Mouse (Mus musculus) hindbrain, embryonic 15.5 days (tissue): ENCODE data around the gene Bst2. TPM values are rescaled to one million over a fixed set of nuclear protein-coding genes. Genes with fewer than 3 reads are reported as not detected.
A peak's percentile ranks its signal among the peaks of the same experiment; 100 is the strongest.

Experiments
- ATAC-seq: fragments of 200-750 bp; cut with Nextera tagmentation; 2 replicates; pipeline ENCODE4 v1.8.0; 2017; ENCODE audit warnings: low read depth, moderate number of reproducible peaks, moderate TSS enrichment; ENCODE audit not compliant: low FRiP score
- H3K27ac ChIP-seq: fragments of 300-500 bp; sonication (generic); replicated peaks from 2 replicates; pipeline ENCODE4 v1.5.1; 2015; ENCODE audit warnings: mild to moderate bottlenecking, inconsistent platforms
- H3K27me3 ChIP-seq: fragments of 300-500 bp; sonication (generic); 2 replicates; pipeline ENCODE4 v1.6.1; 2015; ENCODE audit warnings: control low read depth, inconsistent platforms
- H3K36me3 ChIP-seq: fragments of 300-500 bp; sonication (generic); 2 replicates; pipeline ENCODE4 v1.6.1; 2015; ENCODE audit warnings: control low read depth, inconsistent platforms
- H3K4me1 ChIP-seq: fragments of 300-500 bp; sonication (generic); replicated peaks from 2 replicates; pipeline ENCODE4 v1.6.1; 2015; ENCODE audit warnings: control low read depth, inconsistent platforms
- H3K4me2 ChIP-seq: fragments of 300-500 bp; sonication (generic); 2 replicates; pipeline ENCODE4 v1.6.1; 2015; ENCODE audit warnings: moderate library complexity, mild to moderate bottlenecking, inconsistent platforms
- H3K4me3 ChIP-seq: fragments of 300-500 bp; sonication (generic); 2 replicates; pipeline ENCODE4 v1.5.1; 2015; ENCODE audit warnings: mild to moderate bottlenecking, inconsistent platforms
- H3K9ac ChIP-seq: fragments of 300-500 bp; sonication (generic); 2 replicates; pipeline ENCODE4 v1.6.1; 2015; ENCODE audit warnings: inconsistent platforms
- H3K9me3 ChIP-seq: fragments of 300-500 bp; sonication (generic); 2 replicates; pipeline ENCODE4 v1.6.1; 2016; ENCODE audit warnings: control low read depth, inconsistent platforms
- WGBS: fragments of 180-500 bp; shearing (Covaris S2); methylation state at CpG from one replicate; pipeline ENCODE4 v1.1.7; 2015; 5-methylcytosine and 5-hydroxymethylcytosine counted together
- polyA plus RNA-seq: library from polyadenylated mRNA; unstranded; fragments of >200 nt; fragmentation: Nextera tagmentation; extraction: Ambion mirVana; gene quantifications from 2 replicates; pipeline ENCODE4 v1.2.1, GENCODE M21; 2015

Gene Bst2
- polyA plus RNA-seq = 11.3 and 19.5 TPM in 2 replicates

DNA sequence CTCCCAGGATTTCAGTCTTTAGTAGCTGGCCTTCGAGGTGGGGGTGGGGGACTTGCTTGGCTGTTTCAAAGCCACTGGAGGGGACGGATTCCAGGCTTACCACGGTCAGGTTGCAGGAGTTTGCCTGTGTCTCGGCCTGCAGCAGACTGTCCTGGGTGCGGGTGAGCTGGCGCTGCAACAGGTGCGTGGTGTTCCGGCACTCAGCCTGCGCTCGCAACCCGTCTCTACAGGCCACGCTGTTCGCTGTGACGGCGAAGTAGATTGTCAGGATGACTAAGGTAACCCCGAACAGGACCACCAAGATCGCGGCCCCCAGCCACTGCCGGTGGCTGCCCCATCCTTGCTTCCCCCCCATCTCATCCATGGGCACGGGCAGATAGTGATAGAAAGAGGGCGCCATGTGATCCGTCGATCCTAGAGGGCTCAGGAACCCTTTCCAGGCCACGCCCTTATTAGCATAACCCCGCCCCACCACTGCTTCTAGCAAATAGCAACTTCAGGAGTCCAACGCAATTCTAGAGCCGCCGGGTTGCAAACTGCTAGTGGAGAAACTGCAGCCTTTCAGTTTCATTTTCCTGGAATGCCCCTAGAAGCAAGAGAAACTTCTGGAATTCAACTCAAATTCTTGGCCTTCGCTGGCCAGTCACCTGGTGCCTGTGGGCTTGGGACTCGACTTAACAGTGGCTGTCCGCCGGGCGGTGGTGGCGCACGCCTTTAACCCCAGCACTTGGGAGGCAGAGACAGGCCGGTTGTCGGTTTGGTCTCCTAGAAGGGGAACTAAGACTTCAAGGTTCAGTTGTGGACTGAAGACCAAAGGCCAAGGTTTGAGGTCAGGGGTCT is at the start of gene Bst2:
Gene Bst2, minus strand, starts transcription at position 429 of the 840 bp plus-strand sequence.
- ATAC-seq = no peak
- H3K4me3 ChIP-seq = peak within 1 kb of the TSS; percentile 29
- H3K27me3 ChIP-seq = peaks cover 18% of the 10 kb centered on the region
- H3K9me3 ChIP-seq = no peaks in the 10 kb centered on the region
- 4% methylated on average over 37 of the region's 37 CpGs for WGBS
- no peak within 1 kb of the TSS for H3K9ac ChIP-seq
- H3K27ac ChIP-seq = no peak within 1 kb of the TSS
- H3K4me1 ChIP-seq = peaks cover 8% of the 10 kb centered on the region
- peak within 1 kb of the TSS; percentile 53 for H3K4me2 ChIP-seq
- H3K36me3 ChIP-seq = no peaks in the 10 kb centered on the region

DNA sequence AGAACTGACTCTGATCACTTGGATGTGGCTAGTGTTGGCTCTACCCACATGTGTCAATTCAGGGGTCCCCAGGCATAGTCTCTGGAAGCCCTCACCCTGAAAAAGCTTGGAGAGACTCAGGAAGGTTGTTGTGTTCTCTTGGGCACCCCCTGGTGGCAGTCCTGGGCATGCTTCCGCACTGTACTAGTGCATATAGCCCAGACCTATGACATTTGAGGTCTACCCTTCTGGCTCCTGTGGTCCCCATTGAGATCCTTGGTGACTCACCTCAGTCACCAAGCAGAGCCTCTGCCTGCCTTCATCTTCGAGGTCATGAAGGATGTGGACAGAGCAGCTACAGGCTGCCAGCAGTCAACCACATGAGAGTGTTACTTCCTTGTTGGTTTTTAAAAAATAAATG is 49.6 kb upstream of the Bst2 start:
- H3K4me1 ChIP-seq = peaks cover 10% of the 10 kb centered on the region
- H3K4me2 ChIP-seq = no peak overlapping the region
- H3K27me3 ChIP-seq = no peaks in the 10 kb centered on the region
- no peaks in the 10 kb centered on the region for H3K9me3 ChIP-seq
- peaks cover 33% of the 10 kb centered on the region for H3K36me3 ChIP-seq
- ATAC-seq = no peak
- H3K4me3 ChIP-seq = no peak overlapping the region
- 80% methylated on average over 2 of the region's 2 CpGs for WGBS
- no peak overlapping the region for H3K27ac ChIP-seq
- no peak overlapping the region for H3K9ac ChIP-seq

DNA sequence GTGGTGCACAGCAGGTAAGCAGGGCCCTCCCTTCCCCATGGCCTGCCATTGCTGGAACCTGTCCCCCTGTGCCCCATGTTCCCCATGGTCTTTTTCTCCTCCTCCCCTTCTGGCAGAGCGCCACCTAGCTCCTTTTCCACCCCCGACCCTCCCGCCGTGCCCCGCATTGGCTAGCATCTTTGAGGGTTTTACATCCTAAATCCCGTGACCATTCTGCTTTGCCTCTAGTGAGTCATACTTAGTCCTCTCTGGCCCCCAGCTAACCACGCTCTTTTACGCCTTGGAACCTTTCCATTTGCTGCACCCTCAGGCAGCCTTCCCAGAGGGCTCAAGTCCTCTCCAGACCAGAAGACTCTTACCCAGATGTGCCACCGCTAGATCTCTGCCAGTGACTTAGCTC is 42.9 kb upstream of the Bst2 start:
- no peak overlapping the region for H3K4me2 ChIP-seq
- peaks cover 32% of the 10 kb centered on the region for H3K36me3 ChIP-seq
- H3K9ac ChIP-seq = no peak overlapping the region
- H3K9me3 ChIP-seq = no peaks in the 10 kb centered on the region
- H3K4me1 ChIP-seq = peaks cover 6% of the 10 kb centered on the region; the same call in 1 of the 2 replicates
- WGBS = 25% methylated on average over 9 of the region's 9 CpGs
- H3K27me3 ChIP-seq = no peaks in the 10 kb centered on the region
- H3K4me3 ChIP-seq = no peak overlapping the region
- no peak; the same call in 1 of the 2 replicates for ATAC-seq
- no peak overlapping the region for H3K27ac ChIP-seq

DNA sequence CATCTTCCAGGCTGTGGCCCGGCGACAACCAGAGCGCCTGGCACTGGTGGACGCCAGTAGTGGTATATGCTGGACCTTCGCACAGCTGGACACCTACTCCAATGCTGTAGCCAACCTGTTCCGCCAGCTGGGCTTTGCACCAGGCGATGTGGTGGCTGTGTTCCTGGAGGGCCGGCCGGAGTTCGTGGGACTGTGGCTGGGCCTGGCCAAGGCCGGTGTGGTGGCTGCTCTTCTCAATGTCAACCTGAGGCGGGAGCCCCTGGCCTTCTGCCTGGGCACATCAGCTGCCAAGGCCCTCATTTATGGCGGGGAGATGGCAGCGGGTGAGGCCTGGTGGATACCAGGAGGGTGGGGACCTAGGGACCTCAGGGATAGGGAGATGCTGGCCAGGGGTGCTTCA is 42.2 kb upstream of the Bst2 start:
- Histone ChIP-seq H3K9ac (no peak overlapping the region), H3K27me3 (no peaks in the 10 kb centered on the region), H3K36me3 (peaks cover 24% of the 10 kb centered on the region), H3K27ac (0 out of 2 replicates have a peak overlapping the region, but pooled peaks have one; percentile 31), H3K4me1 (peaks cover 6% of the 10 kb centered on the region; the same call in 1 of the 2 replicates), H3K4me2 (no peak overlapping the region), H3K9me3 (no peaks in the 10 kb centered on the region), H3K4me3 (no peak overlapping the region)
- no peak for ATAC-seq
- 82% methylated on average over 14 of the region's 14 CpGs for WGBS

DNA sequence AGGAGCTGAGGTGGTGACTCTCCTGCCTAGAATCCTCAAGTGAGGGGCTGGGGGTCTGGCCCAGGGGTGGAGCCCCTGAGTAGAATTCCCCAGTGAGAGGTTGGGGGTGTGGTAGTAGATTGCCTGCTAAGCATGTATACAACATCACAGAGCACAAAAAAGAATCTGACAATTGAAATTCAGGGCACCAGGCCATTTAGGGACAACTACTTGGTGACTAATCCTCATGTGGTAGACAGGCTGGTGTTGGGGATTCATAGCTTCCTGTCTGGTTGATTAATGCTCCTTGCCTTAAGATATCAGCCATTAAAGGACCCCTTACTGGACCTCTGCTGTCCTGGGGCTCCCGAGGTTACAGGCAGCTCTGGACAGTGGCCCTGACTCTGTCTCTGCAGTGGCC is 41.8 kb upstream of the Bst2 start:
- Histone ChIP-seq H3K9ac (no peak overlapping the region), H3K27ac (no peak overlapping the region), H3K4me2 (no peak overlapping the region), H3K36me3 (peaks cover 20% of the 10 kb centered on the region), H3K27me3 (no peaks in the 10 kb centered on the region), H3K4me3 (no peak overlapping the region), H3K9me3 (no peaks in the 10 kb centered on the region), H3K4me1 (peaks cover 6% of the 10 kb centered on the region; the same call in 1 of the 2 replicates)
- 84% methylated on average over 1 of the region's 1 CpGs for WGBS
- ATAC-seq = no peak

DNA sequence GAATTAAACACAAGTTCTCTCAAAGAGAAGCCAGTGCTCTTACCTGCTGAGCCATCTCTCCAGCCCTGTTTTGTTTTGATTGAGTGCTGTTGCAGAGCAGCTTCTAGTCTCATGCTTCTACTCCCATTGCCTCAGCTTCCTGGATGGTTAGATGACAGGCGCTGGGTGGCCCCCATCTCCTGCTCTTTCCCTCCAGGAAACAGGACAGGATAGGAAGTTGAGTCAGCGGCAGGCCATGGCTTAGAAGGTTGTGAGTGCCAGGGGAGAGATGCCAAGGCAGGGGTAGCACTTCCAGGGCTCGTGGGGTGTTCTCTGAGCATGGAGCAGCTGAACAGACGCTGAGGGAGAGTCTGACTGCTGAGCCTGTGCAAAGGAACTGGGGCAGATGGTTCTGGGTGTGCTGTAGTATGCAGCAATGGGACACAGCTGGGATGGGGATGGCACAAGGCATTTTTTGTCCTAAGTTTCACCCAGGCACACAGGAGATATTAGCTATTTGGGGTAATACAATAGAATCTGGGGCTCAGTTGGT is 40.7 kb upstream of the Bst2 start:
- peaks cover 17% of the 10 kb centered on the region for H3K36me3 ChIP-seq
- ATAC-seq = no peak
- WGBS = 82% methylated on average over 4 of the region's 4 CpGs

DNA sequence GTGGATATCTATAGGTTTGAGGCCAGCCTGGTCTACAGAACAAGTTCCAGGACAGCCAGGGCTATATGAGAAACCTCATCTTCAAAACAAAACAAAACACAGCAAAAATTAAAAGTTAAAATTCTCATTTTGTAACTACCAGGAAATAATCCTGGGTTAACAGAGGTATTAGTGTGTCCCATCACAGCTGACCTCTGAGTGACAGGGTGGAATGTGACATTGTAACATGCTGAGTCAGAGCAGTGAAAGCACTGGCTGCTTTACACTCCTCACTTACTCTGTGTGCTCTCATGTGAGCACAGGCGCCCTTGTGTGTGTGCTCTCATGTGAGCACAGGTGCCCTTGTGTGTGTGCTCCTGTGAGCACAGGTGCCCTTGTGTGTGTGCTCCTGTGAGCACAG is 37.8 kb upstream of the Bst2 start:
- H3K4me2 ChIP-seq = no peak overlapping the region
- no peaks in the 10 kb centered on the region for H3K9me3 ChIP-seq
- no peak overlapping the region for H3K9ac ChIP-seq
- no peaks in the 10 kb centered on the region for H3K27me3 ChIP-seq
- no peaks in the 10 kb centered on the region for H3K36me3 ChIP-seq
- no peak overlapping the region for H3K4me3 ChIP-seq
- 71% methylated on average over 1 of the region's 1 CpGs for WGBS
- H3K4me1 ChIP-seq = peaks cover 33% of the 10 kb centered on the region
- no peak for ATAC-seq
- no peak overlapping the region for H3K27ac ChIP-seq

More for the DNA sequence above, 40.7 kb upstream of the Bst2 start:
- H3K4me3 ChIP-seq = no peak overlapping the region
- H3K9me3 ChIP-seq = no peaks in the 10 kb centered on the region
- no peak overlapping the region for H3K27ac ChIP-seq
- H3K9ac ChIP-seq = no peak overlapping the region
- H3K27me3 ChIP-seq = no peaks in the 10 kb centered on the region
- peaks cover 11% of the 10 kb centered on the region for H3K4me1 ChIP-seq
- no peak overlapping the region for H3K4me2 ChIP-seq

DNA sequence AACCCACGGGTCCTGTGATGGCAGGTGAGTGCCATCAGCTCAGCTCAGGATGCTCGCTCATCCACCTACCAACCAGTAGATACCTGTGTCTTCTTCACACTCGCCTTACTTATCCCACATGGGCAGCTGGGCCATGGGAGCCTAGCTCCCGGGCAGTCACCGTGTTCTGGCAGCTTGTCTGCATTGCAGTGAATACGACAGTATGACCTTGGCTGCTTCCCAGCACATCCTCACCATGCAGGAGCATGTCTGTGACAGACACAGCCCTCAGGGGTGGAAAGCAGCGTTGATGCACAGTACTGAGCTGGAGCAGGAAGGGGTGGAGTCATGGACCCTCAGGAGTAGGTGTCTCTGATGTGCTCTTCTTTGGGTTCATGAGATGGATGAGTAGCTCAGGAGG is 37.2 kb upstream of the Bst2 start:
- WGBS = 64% methylated on average over 7 of the region's 7 CpGs

DNA sequence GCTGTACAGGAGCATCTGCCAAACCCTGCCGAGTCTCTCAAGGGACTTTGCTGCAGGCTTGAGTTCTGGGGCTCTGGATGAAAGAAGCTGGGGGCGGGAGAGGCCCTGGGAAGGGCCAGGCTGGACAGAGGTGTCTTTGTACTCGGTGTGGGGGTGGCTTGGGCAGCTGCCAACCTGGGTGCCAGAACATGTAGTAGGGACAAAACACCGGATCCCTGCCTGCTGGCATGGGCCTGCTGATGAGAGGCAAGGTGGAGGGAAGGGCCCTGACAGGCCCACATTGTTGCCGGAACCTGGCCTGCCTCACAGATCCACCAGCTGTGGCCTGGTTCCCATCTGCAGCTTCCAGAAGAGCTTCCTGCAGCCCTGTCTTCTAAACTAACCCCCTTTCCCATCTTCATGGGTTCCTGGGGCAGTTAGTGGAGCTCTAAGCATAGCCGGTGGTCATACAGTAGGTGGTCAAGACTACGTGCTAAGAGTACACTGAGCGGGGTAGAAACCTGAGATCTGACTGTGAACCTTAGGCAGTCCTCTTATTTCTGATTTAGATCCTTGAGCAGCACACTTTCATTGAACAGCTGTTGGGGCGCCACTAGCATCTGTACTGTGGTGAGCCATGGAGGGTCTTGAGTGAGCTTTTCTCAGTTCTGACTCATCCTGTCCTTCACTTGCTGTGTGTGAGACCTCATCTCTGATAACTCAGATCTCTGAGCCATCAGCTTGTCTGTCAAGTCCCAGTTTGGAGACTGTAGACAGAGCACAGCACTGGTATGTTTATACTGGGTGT is 35.8 kb upstream of the Bst2 start:
- no peaks in the 10 kb centered on the region for H3K36me3 ChIP-seq
- peak overlapping the region; percentile 70 for H3K27ac ChIP-seq
- no peak overlapping the region for H3K9ac ChIP-seq
- WGBS = 62% methylated on average over 9 of the region's 9 CpGs
- ATAC-seq = no peak
- H3K4me2 ChIP-seq = peak overlapping the region; percentile 90
- H3K4me3 ChIP-seq = no peak overlapping the region
- H3K9me3 ChIP-seq = no peaks in the 10 kb centered on the region
- peaks cover 40% of the 10 kb centered on the region for H3K4me1 ChIP-seq
- no peaks in the 10 kb centered on the region for H3K27me3 ChIP-seq

More for the DNA sequence above, 37.2 kb upstream of the Bst2 start:
- Histone ChIP-seq H3K27ac (0 out of 2 replicates have a peak overlapping the region, but pooled peaks have one; percentile 19), H3K36me3 (no peaks in the 10 kb centered on the region), H3K4me2 (no peak overlapping the region), H3K27me3 (no peaks in the 10 kb centered on the region), H3K9ac (no peak overlapping the region), H3K4me1 (peaks cover 29% of the 10 kb centered on the region), H3K9me3 (no peaks in the 10 kb centered on the region), H3K4me3 (no peak overlapping the region)
- ATAC-seq = no peak

DNA sequence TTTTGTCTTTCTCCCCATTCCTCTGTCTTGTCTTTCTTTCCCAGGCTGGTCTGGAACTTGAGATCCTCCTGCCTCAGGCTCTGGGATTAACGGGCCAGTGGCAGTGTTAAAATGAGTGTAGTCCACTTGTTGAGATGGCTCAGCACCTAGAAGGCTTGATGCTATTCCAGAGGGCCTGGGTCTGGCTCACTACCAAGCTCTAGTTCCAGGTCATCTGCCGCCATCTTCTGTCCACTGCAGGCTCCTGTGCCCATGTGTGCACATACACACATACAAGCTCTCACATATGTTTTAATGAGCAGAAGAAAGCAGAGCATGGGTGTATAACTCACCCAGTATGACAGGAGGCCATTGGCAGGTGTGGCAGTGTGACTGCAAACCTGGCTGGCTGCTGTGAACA is 34.8 kb upstream of the Bst2 start:
- H3K27ac ChIP-seq = peak overlapping the region; percentile 70
- ATAC-seq = no peak
- H3K9me3 ChIP-seq = no peaks in the 10 kb centered on the region
- H3K36me3 ChIP-seq = no peaks in the 10 kb centered on the region
- no peak overlapping the region for H3K9ac ChIP-seq
- WGBS = 82% methylated on average over 2 of the region's 2 CpGs
- peaks cover 40% of the 10 kb centered on the region for H3K4me1 ChIP-seq
- H3K4me2 ChIP-seq = peak overlapping the region; percentile 90
- peak overlapping the region; percentile 4; the same call in 1 of the 2 replicates for H3K4me3 ChIP-seq
- H3K27me3 ChIP-seq = no peaks in the 10 kb centered on the region

DNA sequence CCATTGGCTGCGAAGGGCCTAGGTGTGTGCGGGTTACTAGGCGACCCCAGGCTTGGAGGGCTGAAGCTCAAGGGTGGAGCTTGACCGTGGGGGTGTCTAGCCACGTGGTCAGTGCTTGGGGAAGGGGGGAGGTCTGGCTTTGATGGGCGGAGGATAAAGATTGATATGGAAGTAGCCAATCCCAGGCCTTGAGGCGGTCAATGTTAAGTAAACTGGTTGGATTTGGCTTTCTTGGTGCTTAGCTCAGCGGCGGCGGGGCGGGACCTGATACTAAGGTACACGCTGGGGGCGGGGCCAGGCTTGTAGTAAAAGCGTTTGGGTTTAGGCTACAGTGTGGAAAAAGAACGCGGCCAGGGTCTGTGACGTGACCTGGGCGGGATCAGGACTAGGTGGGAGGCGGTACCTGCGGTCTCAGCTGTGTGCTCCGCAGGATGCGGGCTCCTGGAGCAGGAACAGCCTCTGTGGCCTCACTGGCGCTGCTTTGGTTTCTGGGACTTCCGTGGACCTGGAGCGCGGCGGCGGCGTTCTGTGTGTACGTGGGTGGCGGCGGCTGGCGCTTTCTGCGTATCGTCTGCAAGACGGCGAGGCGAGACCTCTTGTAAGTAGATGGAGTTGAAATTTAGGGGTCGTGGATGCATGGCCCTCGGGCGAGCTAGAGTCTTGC is 33.2 kb upstream of the Bst2 start:
- peak; percentile 93 for ATAC-seq
- peak overlapping the region; percentile 90 for H3K27ac ChIP-seq
- H3K27me3 ChIP-seq = no peaks in the 10 kb centered on the region
- peak overlapping the region; percentile 90 for H3K4me2 ChIP-seq
- no peaks in the 10 kb centered on the region for H3K36me3 ChIP-seq
- H3K9ac ChIP-seq = peak overlapping the region; percentile 63
- H3K4me1 ChIP-seq = peaks cover 40% of the 10 kb centered on the region
- WGBS = 1% methylated on average over 41 of the region's 41 CpGs
- H3K9me3 ChIP-seq = no peaks in the 10 kb centered on the region
- H3K4me3 ChIP-seq = peak overlapping the region; percentile 75
